Mouse (Mus musculus) liver, adult 2 months (tissue): Measurements from ENCODE around the gene Fam131b. TPM values are rescaled to one million over a fixed set of nuclear protein-coding genes. Genes with fewer than 3 reads are reported as not detected.
A peak's percentile ranks its signal among the peaks of the same experiment; 100 is the strongest.

Source experiments
- DNase-seq: peaks from one replicate; pipeline ENCODE4 v3.0.0-alpha.2; 2011; ENCODE audit warnings: low read depth, low spot score; ENCODE audit errors: extremely low read depth
- H3K27ac ChIP-seq: fragments of 200-500 bp; replicated peaks from 2 replicates; pipeline ENCODE4 v1.5.1; 2012; ENCODE audit warnings: low read depth, mild to moderate bottlenecking, control low read depth, inconsistent platforms, low read length; ENCODE audit not compliant: insufficient read depth
- H3K27me3 ChIP-seq: fragments of 200-500 bp; 2 replicates; pipeline ENCODE4 v1.6.1; 2012; ENCODE audit warnings: mild to moderate bottlenecking, moderate library complexity, low read length, inconsistent platforms; ENCODE audit not compliant: control insufficient read depth, insufficient read depth
- H3K36me3 ChIP-seq: fragments of 200-500 bp; 2 replicates; pipeline ENCODE4 v1.6.1; 2012; ENCODE audit warnings: low read length, inconsistent platforms; ENCODE audit not compliant: control insufficient read depth, insufficient read depth
- H3K4me1 ChIP-seq: fragments of 200-500 bp; 2 replicates; pipeline ENCODE4 v1.6.1; 2011; ENCODE audit warnings: low read length; ENCODE audit not compliant: control insufficient read depth, insufficient read depth
- H3K4me3 ChIP-seq: fragments of 200-500 bp; 2 replicates; pipeline ENCODE4 v1.5.1; 2011; ENCODE audit warnings: low read depth, mild to moderate bottlenecking, control low read depth, low read length, moderate library complexity; ENCODE audit not compliant: insufficient read depth
- H3K79me2 ChIP-seq: fragments of 200-500 bp; 2 replicates; pipeline ENCODE4 v1.6.1; 2012; ENCODE audit warnings: inconsistent platforms, mild to moderate bottlenecking, low read length, moderate library complexity; ENCODE audit not compliant: control insufficient read depth, insufficient read depth
- H3K9ac ChIP-seq: fragments of 200-500 bp; 2 replicates; pipeline ENCODE4 v1.6.1; 2012; ENCODE audit warnings: low read depth, mild to moderate bottlenecking, control low read depth, inconsistent platforms, low read length
- CTCF ChIP-seq: fragments of 200-500 bp; IDR thresholded peaks from 2 replicates; pipeline ENCODE4 v1.5.1; 2011; ENCODE audit warnings: low read depth, low read length, control low read depth
- POLR2A ChIP-seq: fragments of 200-500 bp; IDR thresholded peaks from 2 replicates; pipeline ENCODE4 v1.6.1; 2011; ENCODE audit warnings: low read length, control low read depth; ENCODE audit not compliant: insufficient read depth; ENCODE audit errors: extremely low read depth
- WGBS: fragments of 180-500 bp; shearing (Covaris S2); methylation state at CpG from one replicate; pipeline ENCODE4 v1.1.7; 2018; 5-methylcytosine and 5-hydroxymethylcytosine counted together
- polyA plus RNA-seq: library from polyadenylated mRNA; depleted of rRNA; stranded (reverse); fragments of >200 nt; gene quantifications from 2 replicates; pipeline ENCODE4 v1.2.3, GENCODE M21; 2012; rRNA removed
- total RNA-seq: library from RNA; depleted of rRNA; stranded (reverse); fragments of >200 nt; gene quantifications from 2 replicates; pipeline ENCODE4 v1.2.3, GENCODE M21; 2014; rRNA removed

Gene Fam131b
- total and polyA plus RNA-seq, 2 experiments, result not detected

- no peak within 1 kb of the TSS for H3K9ac ChIP-seq
- no peak for DNase-seq
- H3K27ac ChIP-seq, result no peak within 1 kb of the TSS
- H3K36me3 ChIP-seq, result peaks cover 7% of the 10 kb centered on the region; the same call in 1 of the 2 replicates
- H3K4me3 ChIP-seq, result no peak within 1 kb of the TSS
- H3K27me3 ChIP-seq, result no peaks in the 10 kb centered on the region
- no peaks in the 10 kb centered on the region; the same call in 1 of the 2 replicates for H3K4me1 ChIP-seq
- TF ChIP-seq POLR2A, result no peak
- TF ChIP-seq CTCF, result no peak
- H3K79me2 ChIP-seq, result no peaks in the 10 kb centered on the region
- 84% methylated on average over 4 of the region's 5 CpGs for WGBS
Measured at GRCm38 (mm10) chr6:42286448-42286847, 38.0 kb downstream of the Fam131b start, which contains the start of gene Clcn1. TSS of gene Clcn1 (plus strand) at chr6:42286685.

GRCm38 (mm10) chr6:42282865-42283528 is 41.4 kb downstream of the Fam131b start:
- Histone ChIP-seq H3K27me3 (no peaks in the 10 kb centered on the region), H3K4me1 (no peaks in the 10 kb centered on the region; the same call in 1 of the 2 replicates), H3K36me3 (peaks cover 30% of the 10 kb centered on the region), H3K79me2 (no peaks in the 10 kb centered on the region), H3K9ac (no peak overlapping the region), H3K27ac (no peak overlapping the region), H3K4me3 (no peak overlapping the region)
- WGBS, result 85% methylated on average over 5 of the region's 5 CpGs
- DNase-seq, result no peak
- TF ChIP-seq CTCF (no peak), POLR2A (no peak)

- 22% methylated on average over 2 of the region's 2 CpGs for WGBS
- DNase-seq, result no peak
- H3K36me3 ChIP-seq, result peaks cover 65% of the 10 kb centered on the region
- no peak overlapping the region for H3K9ac ChIP-seq
- H3K79me2 ChIP-seq, result no peaks in the 10 kb centered on the region
- H3K27ac ChIP-seq, result no peak overlapping the region
- TF ChIP-seq POLR2A (no peak), CTCF (no peak)
- no peak overlapping the region for H3K4me3 ChIP-seq
- no peaks in the 10 kb centered on the region for H3K4me1 ChIP-seq
- H3K27me3 ChIP-seq, result no peaks in the 10 kb centered on the region
Measured at GRCm38 (mm10) chr6:42276151-42276550, 48.3 kb downstream of the Fam131b start.

GRCm38 (mm10) chr6:42270817-42271216 is 53.6 kb downstream of the Fam131b start:
- Histone ChIP-seq H3K79me2 (no peaks in the 10 kb centered on the region), H3K27ac (no peak overlapping the region), H3K4me3 (no peak overlapping the region), H3K4me1 (peaks cover 2% of the 10 kb centered on the region; the same call in 1 of the 2 replicates), H3K27me3 (no peaks in the 10 kb centered on the region), H3K36me3 (peaks cover 54% of the 10 kb centered on the region), H3K9ac (no peak overlapping the region)
- no peak for TF ChIP-seq POLR2A
- TF ChIP-seq CTCF, result no peak
- DNase-seq, result no peak

GRCm38 (mm10) chr6:42265391-42266330 is 58.8 kb downstream of the Fam131b start:
- Histone ChIP-seq H3K27ac (peak overlapping the region; percentile 68), H3K9ac (peak overlapping the region; percentile 87), H3K27me3 (no peaks in the 10 kb centered on the region), H3K79me2 (no peaks in the 10 kb centered on the region), H3K4me3 (peak overlapping the region; percentile 88), H3K4me1 (peaks cover 2% of the 10 kb centered on the region; the same call in 1 of the 2 replicates), H3K36me3 (peaks cover 22% of the 10 kb centered on the region)
- WGBS, result under 1% methylated on average over 21 of the region's 21 CpGs
- TF ChIP-seq CTCF (no peak), POLR2A (no peak)
- peak; percentile 41 for DNase-seq

Other genes with a start within 250 kb of the Fam131b start
- gene Tas2r139, start 183.7 kb downstream of the Fam131b start, total RNA-seq, result not detected in 2 replicates
- gene Tas2r139, start 183.7 kb downstream of the Fam131b start, polyA plus RNA-seq, result not detected in 2 replicates
- gene Tas2r144, start 109.3 kb downstream of the Fam131b start, total RNA-seq, result not detected in 2 replicates
- gene Tas2r144, start 109.3 kb downstream of the Fam131b start, polyA plus RNA-seq, result not detected in 2 replicates
- gene Gstk1, start 78.7 kb downstream of the Fam131b start, total RNA-seq, result 279 and 283 TPM in 2 replicates
- gene Gstk1, start 78.7 kb downstream of the Fam131b start, polyA plus RNA-seq, result 166 and 218 TPM in 2 replicates
- gene Tmem139, start 62.7 kb downstream of the Fam131b start, total RNA-seq, result 0.46 TPM in 1 of 2 replicates, not detected in the other
- gene Tmem139, start 62.7 kb downstream of the Fam131b start, polyA plus RNA-seq, result 0.29 and 0.37 TPM in 2 replicates
- gene Casp2, start 59.7 kb downstream of the Fam131b start, total RNA-seq, result 5.6 and 6.2 TPM in 2 replicates
- gene Casp2, start 59.7 kb downstream of the Fam131b start, polyA plus RNA-seq, result 3.7 and 3.8 TPM in 2 replicates
- 0.09 TPM in 1 of 2 replicates, not detected in the other for gene Clcn1, start 38.0 kb downstream of the Fam131b start, total RNA-seq
- 0.02 TPM in 1 of 2 replicates, not detected in the other for gene Clcn1, start 38.0 kb downstream of the Fam131b start, polyA plus RNA-seq
- 6.4 and 9.5 TPM in 2 replicates for gene Zyx, start 25.0 kb upstream of the Fam131b start, total RNA-seq
- 43.1 and 49.8 TPM in 2 replicates for gene Zyx, start 25.0 kb upstream of the Fam131b start, polyA plus RNA-seq
- gene Epha1, start 48.6 kb upstream of the Fam131b start, total RNA-seq, result 27.6 and 30.9 TPM in 2 replicates
- gene Epha1, start 48.6 kb upstream of the Fam131b start, polyA plus RNA-seq, result 27.1 and 28.1 TPM in 2 replicates
- gene Tas2r143, start 75.6 kb upstream of the Fam131b start, total RNA-seq, result 0.27 and 0.83 TPM in 2 replicates
- 0.13 and 0.17 TPM in 2 replicates for gene Tas2r143, start 75.6 kb upstream of the Fam131b start, polyA plus RNA-seq
- 0.27 and 0.28 TPM in 2 replicates for gene Tas2r135, start 80.8 kb upstream of the Fam131b start, total RNA-seq
- gene Tas2r135, start 80.8 kb upstream of the Fam131b start, polyA plus RNA-seq, result not detected in 2 replicates
- gene Tas2r126, start 109.9 kb upstream of the Fam131b start, total RNA-seq, result 0.20 and 0.28 TPM in 2 replicates
- gene Tas2r126, start 109.9 kb upstream of the Fam131b start, polyA plus RNA-seq, result not detected in 2 replicates
- gene Olfr458, start 140.6 kb upstream of the Fam131b start, total RNA-seq, result not detected in 2 replicates
- gene Olfr458, start 140.6 kb upstream of the Fam131b start, polyA plus RNA-seq, result not detected in 2 replicates
- gene Olfr457, start 151.7 kb upstream of the Fam131b start, total RNA-seq, result not detected in 2 replicates
- not detected in 2 replicates for gene Olfr457, start 151.7 kb upstream of the Fam131b start, polyA plus RNA-seq
- not detected in 2 replicates for gene Olfr456, start 162.6 kb upstream of the Fam131b start, total RNA-seq
- gene Olfr456, start 162.6 kb upstream of the Fam131b start, polyA plus RNA-seq, result not detected in 2 replicates
- gene Olfr455, start 222.9 kb upstream of the Fam131b start, total RNA-seq, result not detected in 2 replicates
- gene Olfr455, start 222.9 kb upstream of the Fam131b start, polyA plus RNA-seq, result not detected in 2 replicates